Mouse (Mus musculus) olfactory bulb, adult 2 months (tissue): ENCODE results near the gene Insr. TPM values are rescaled to one million over a fixed set of nuclear protein-coding genes. Genes with fewer than 3 reads are reported as not detected.
"Not testable (repeated sequence)": the region's sequence is repeated elsewhere in the genome, so short reads cannot be mapped to it uniquely, and the experiment has no call there.

Experiments
- H3K27ac ChIP-seq: fragments of 200-500 bp; 2 replicates; pipeline ENCODE4 v1.5.1; 2012; ENCODE audit warnings: low read depth, low read length; ENCODE audit not compliant: insufficient read depth
- H3K4me1 ChIP-seq: fragments of 200-500 bp; 2 replicates; pipeline ENCODE4 v1.6.1; 2012; ENCODE audit warnings: low read length; ENCODE audit not compliant: control insufficient read depth, insufficient read depth
- H3K4me3 ChIP-seq: fragments of 200-500 bp; 2 replicates; pipeline ENCODE4 v1.5.1; 2012; ENCODE audit warnings: mild to moderate bottlenecking, low read depth, low read length, moderate library complexity; ENCODE audit not compliant: insufficient read depth
- CTCF ChIP-seq: fragments of 200-500 bp; IDR thresholded peaks from 2 replicates; pipeline ENCODE4 v1.5.1; 2012; ENCODE audit warnings: low read depth, mild to moderate bottlenecking, low read length, moderate library complexity; ENCODE audit not compliant: insufficient read depth
- POLR2A ChIP-seq: fragments of 200-500 bp; IDR thresholded peaks from 2 replicates; pipeline ENCODE4 v1.6.1; 2012; ENCODE audit warnings: mild to moderate bottlenecking, low read depth, low read length, moderate library complexity; ENCODE audit not compliant: insufficient read depth
- WGBS: fragments of 180-500 bp; shearing (Covaris S2); methylation state at CpG from one replicate; pipeline ENCODE4 v1.1.7; 2018; 5-methylcytosine and 5-hydroxymethylcytosine counted together
- polyA plus RNA-seq: library from polyadenylated mRNA; stranded (reverse); fragments of >200 nt; gene quantifications from 2 replicates; pipeline ENCODE4 v1.2.4, GENCODE M21; 2012; ENCODE audit warnings: low replicate concordance; ENCODE audit not compliant: missing spikeins, insufficient read depth, insufficient read length

Gene Insr
- polyA plus RNA-seq, 1 experiment = 62.6 TPM

DNA sequence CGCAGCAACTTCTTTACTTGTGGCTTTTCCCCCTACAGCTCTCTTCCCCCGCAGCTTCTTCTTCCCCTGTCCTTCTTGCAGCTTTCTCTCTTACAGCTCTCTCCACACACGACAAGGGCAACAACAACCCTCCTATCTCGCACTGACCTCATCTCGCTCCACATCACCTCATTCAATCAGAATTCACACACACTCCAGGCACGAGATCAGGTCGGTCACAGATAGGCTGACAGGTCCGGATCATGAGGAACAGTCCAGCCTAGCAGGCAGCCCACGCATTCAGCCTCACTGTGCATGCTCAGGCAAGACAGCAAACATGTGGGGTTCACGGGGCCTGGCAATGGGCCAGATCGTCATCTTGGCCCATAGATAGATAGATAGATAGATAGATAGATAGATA is 30.2 kb upstream of the Insr start:
- TF ChIP-seq POLR2A = no peak
- TF ChIP-seq CTCF = no peak
- no peaks in the 10 kb centered on the region for H3K4me1 ChIP-seq
- H3K27ac ChIP-seq = no peak overlapping the region
- H3K4me3 ChIP-seq = no peak overlapping the region
- 88% methylated on average over 11 of the region's 11 CpGs for whole genome bisulfite sequencing

DNA sequence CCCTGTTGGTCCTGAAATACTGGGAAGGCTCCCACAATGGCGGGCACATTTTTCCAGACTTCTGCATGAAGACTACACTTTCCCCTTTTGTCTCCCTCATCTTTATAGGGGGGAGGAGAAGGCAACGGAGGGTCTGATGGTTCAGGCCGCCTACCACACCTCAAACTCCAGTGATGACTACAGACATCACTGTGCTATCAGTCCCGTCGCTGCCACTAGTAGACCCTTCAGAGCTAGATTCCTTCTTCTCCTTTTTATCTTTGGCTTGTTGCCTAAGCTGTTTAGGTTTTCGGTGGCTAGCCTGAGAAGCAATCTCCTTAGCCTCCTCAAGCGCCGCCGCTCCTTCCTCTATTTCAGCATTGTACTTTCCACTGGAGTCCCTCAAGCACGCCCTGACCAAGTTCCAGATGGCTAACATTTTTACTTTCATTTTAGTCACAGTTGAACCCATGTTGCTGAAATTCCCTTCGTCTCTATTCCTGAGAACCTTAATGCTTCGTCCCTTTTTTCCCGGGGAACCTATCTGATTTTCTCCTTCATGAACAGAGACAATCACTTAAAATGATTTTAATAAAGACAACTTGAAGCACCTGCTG is 28.9 kb upstream of the Insr start:
- H3K4me3 ChIP-seq, H3K4me1 ChIP-seq, H3K27ac ChIP-seq: not testable (repeated sequence)
- WGBS = 89% methylated on average over 13 of the region's 13 CpGs

DNA sequence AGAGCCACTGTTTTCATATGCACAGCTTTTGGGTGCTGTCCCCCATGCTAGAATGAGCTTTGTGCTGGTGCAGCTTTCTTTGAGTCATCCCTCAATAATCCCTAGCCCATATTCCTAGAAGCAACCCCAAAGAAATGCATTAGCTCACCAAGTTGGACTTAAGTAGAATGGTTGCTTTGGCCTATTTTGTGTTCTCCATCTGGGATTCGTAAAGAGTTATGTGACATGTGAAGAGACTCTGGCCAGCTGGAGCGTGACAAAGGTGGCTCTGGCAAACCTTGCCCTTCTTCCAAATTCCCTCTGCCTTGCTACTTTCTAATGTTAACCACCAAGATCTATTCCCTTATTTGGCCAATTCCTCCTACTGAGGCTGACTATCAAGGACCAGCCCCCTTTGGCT is 22.7 kb upstream of the Insr start:
- Histone ChIP-seq H3K4me3 (no peak overlapping the region), H3K27ac (no peak overlapping the region), H3K4me1 (0 out of 2 replicates have a peak, but pooled peaks cover 2% of the 10 kb centered on the region)
- TF ChIP-seq CTCF = no peak
- no peak for TF ChIP-seq POLR2A
- 73% methylated on average over 2 of the region's 2 CpGs for WGBS

DNA sequence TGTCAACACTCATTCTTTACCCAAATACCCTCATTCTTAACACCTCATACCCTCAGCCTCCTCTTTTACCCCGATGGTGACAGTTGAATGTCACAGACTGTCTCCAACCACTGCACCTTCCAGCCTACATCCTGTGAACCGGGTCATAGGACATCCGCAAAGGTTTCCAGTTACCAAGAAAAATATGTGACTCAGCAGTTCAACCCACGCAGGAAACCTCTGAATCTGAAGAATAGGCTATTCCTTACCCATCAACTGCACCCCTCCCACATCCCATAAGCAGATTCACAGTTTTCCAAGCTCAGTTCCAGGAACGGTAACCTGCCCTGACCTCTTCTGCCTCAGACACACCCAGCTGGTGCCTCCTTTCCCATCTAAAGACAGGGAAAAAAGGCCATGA is 19.9 kb upstream of the Insr start:
- WGBS = 64% methylated on average over 5 of the region's 5 CpGs
- 0 out of 2 replicates have a peak, but pooled peaks cover 2% of the 10 kb centered on the region for H3K4me1 ChIP-seq
- TF ChIP-seq POLR2A (no peak), CTCF (no peak)

DNA sequence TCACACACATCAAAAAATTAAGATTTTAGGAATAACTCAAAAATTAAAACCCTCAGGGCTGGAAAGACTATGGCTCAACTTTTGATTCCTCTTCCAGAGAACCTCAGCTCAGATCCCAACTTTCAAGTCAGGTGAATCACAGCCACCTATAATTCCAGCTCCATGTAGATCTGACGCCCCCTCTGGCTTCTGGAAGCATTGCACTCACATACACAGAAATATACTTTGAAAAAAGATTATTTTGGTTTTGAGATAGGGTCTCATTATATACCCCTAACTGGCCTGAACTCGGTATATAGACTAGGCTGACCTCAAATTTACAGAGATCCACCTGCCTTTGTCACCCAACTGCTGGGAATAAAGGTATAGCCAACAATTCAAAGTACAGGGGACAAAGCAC is 6.4 kb upstream of the Insr start:
- no peaks in the 10 kb centered on the region for H3K4me1 ChIP-seq
- no peak for TF ChIP-seq CTCF
- TF ChIP-seq POLR2A = no peak
- no peak overlapping the region for H3K27ac ChIP-seq
- H3K4me3 ChIP-seq = no peak overlapping the region
- WGBS = 41% methylated on average over 2 of the region's 2 CpGs

More for the DNA sequence above, 19.9 kb upstream of the Insr start:
- Histone ChIP-seq H3K4me3 (no peak overlapping the region), H3K27ac (no peak overlapping the region)

DNA sequence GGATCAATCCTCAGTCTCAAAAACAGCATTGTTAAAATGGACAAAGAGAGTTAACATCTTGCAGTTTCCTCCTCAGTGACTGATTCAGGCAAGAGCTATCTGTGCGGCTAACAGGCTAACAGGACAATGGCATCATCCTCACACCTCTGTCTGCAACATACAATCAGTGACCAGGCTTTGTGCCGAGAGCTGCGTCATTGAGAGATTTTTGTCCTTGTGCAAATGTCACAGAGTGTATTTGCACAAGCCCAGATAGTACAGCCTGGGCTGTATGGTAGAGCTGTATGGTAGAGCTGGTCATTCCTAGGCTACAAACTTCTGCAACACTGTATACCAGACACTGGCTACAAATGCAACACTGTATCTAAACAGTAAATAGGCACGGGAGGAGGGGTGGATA is 5.2 kb upstream of the Insr start:
- Histone ChIP-seq H3K4me1 (0 out of 2 replicates have a peak, but pooled peaks cover 2% of the 10 kb centered on the region), H3K4me3 (no peak overlapping the region), H3K27ac (no peak overlapping the region)
- 76% methylated on average over 4 of the region's 4 CpGs for WGBS
- no peak for TF ChIP-seq POLR2A
- TF ChIP-seq CTCF = no peak

DNA sequence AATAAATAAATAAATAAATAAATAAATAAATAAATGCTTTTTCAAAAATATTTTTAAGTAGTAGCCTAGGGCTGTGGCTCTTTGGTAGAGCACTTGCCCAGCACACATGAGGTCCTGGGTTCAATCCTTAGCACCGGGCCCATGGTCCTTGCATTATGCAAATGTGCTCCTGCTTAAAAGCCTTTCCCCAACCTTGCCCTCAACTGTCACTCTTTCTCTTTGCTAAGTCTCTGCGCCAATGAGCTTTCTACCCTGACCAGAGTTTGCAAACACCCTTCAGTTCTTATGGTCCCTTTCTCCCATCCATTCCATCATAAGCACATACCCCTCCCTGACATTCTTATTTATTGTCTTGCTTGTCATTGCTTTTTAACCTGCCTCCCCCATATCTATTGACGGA is 1.9 kb upstream of the Insr start:
- no peak overlapping the region for H3K27ac ChIP-seq
- WGBS = 93% methylated on average over 3 of the region's 3 CpGs
- TF ChIP-seq POLR2A (no peak), CTCF (no peak)
- H3K4me3 ChIP-seq = no peak overlapping the region
- H3K4me1 ChIP-seq = peaks cover 9% of the 10 kb centered on the region; the same call in 1 of the 2 replicates

DNA sequence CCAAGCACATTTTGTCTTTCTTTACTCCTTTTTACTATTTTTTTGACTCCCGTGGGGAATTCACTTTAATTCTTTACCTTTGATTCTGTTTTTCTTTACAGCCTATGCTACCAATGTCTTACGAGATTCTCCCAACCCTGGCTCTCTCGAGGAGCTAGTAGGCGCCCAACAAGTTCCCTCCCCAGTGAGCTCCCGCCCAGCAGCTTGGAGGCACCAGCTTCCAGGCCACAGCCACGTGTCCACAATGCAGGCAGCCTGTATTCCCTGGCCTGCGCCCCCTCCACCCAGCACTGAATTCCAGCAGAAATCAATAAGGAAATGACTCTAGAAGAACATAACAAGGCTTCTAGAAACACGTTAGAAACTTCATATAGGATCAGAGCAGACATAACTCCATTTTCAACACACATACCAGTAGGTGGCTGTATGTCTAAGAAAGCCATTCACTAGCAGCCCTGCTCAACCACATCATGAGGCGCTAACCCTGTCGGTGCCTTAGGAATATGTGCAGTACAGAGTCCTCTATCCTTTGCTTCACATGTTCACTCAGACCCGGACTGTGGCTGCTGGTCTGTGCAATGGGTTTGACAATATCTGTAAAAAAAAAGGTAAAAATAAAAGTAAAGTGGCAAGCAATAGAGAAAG is 971 bp upstream of the Insr start:
- Histone ChIP-seq H3K4me3 (no peak overlapping the region), H3K27ac (no peak overlapping the region), H3K4me1 (peaks cover 9% of the 10 kb centered on the region; the same call in 1 of the 2 replicates)
- WGBS = 42% methylated on average over 11 of the region's 11 CpGs
- TF ChIP-seq POLR2A (no peak), CTCF (no peak)

DNA sequence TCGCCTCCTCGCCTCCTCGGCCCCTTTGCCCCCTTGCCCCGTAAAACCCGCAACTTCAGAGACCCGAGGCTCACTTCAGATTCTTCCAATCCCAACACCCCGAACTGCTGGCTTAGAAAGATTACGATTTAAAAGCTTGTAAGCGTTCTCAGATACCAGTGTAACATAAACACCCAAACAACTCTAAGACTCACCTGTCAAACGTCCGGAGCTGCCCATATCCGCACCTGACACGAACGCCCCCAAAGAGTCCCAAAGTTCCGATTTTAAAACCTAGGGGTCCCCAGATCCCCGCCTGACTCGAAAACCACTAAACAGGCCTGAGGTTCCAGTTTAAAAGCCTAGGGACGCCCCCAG is 282 bp upstream of the Insr start:
- Histone ChIP-seq H3K4me3 (peak overlapping the region; percentile 91), H3K27ac (no peak overlapping the region)
- TF ChIP-seq CTCF (no peak), POLR2A (peak; percentile 24; the same call in 1 of the 2 replicates)

DNA sequence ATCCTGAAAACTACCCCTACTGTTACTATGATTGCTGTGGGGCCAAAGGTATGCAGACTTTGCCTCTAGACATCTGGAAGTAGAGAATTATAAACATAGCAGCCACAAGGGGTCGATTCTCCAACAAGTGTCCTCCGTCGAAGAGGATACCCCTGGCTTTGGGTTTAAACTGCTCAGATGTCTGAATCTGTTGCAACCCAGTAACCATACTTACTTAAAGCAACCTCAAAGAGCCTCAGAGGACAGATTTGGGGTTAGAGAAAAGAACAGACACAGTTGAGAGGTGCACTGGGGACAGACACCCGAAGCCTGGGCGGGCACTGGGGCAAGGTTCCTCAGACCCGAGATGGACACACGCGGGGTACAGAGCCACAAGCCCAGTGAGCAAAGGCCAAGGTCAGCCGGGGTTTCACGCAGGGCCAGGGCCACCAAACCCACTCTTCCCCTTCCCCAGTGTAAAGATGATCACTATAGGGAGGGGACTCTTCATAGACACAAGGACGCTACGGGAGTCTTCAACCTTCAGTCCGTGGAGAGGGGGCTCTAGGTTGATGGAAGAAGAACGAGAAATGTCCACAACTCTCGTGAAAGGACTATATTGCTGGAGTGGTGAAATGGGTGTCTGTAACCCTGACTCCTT is 1.1 kb downstream of the Insr start:
- Histone ChIP-seq H3K27ac (no peak overlapping the region), H3K4me3 (peak overlapping the region; percentile 91), H3K4me1 (peaks cover 12% of the 10 kb centered on the region; the same call in 1 of the 2 replicates)
- TF ChIP-seq POLR2A (no peak), CTCF (no peak)
- 22% methylated on average over 15 of the region's 15 CpGs for WGBS

More for the DNA sequence above, 282 bp upstream of the Insr start:
- peaks cover 12% of the 10 kb centered on the region; the same call in 1 of the 2 replicates for H3K4me1 ChIP-seq
- 1% methylated on average over 18 of the region's 18 CpGs for WGBS
